Mouse (Mus musculus): ENCODE results near the gene Zfp260. TPM values are rescaled to one million over a fixed set of nuclear protein-coding genes. Genes with fewer than 3 reads are reported as not detected.

Gene Zfp260
- total RNA-seq (2021) = 10 to 100 TPM; 33.5 to 39.2 TPM
- long read RNA-seq, experiment 1, full-length matches to known transcripts = 28 of 36 reads
- long read RNA-seq, experiment 1, partial matches to known transcripts = 2 of 36 reads
- long read RNA-seq, experiment 1, other reads (novel, unspliced or antisense) = 6 of 36 reads
- long read RNA-seq, experiment 2, full-length matches to known transcripts = 30 of 33 reads
- long read RNA-seq, experiment 2, partial matches to known transcripts = 0 of 33 reads
- long read RNA-seq, experiment 2, other reads (novel, unspliced or antisense) = 3 of 33 reads

DNA sequence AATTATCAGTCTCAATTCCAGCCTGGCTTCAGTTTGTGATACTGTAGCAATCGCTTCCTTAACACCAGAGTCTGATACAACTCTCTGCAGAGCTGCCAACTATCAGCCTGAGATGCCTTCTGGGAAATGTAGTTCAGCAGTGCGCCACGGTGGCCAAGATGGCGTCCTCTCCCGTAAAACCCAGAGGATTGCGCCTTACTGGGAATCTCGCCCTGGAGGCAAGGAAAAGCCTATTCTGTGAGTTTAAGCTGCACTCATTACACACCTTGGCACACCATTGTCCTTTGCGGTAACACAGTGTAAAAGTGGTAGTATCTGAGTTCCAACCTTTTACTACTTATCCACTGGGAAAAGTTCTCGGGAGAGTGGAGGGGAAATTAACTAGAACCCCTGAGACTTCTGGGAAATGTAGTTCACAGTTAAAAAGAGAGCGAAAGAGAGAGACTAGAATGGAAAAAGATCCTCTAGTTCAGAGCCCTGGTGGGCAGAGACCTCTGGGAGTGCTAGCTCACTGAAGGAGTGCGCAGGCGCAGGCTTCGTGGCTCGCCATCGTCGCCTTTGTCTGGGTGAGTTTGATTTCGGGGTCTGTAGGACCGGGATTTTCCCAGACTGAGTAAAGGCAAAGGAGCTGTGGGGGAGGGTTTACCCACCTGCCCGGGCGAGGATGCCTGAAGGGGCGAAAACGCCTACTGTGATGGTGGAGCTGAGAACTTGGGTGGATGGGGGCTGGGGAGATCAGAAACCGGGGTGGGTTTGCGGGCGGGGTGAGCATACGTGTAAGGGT is at the start of gene Zfp260:
Gene Zfp260, plus strand, starts transcription at position 132 of the 784 bp plus-strand sequence.
- Histone ChIP-seq H3K27ac (peak within 1 kb of the TSS; percentile 99), H3K4me3 (peak within 1 kb of the TSS; percentile 95)
- peak; percentile 92 for DNase-seq
- TF ChIP-seq CTCF (IDR thresholded peaks at IDR 0.05) = peak; percentile 24; the same call in 1 of the 2 replicates
- intact Hi-C loops (cut with DNase I) = loop anchor here (5.0 kb wide), 2 partner anchors 72 to 188 kb away; partner anchors contain the start of genes Zfp146, Zfp27 and Zfp383

GRCm38 (mm10) chr7:30048126-30048525 is 46.5 kb upstream of the Zfp260 start:
- H3K4me3 ChIP-seq = no peak overlapping the region
- DNase-seq = no peak
- H3K27ac ChIP-seq = no peak overlapping the region
- no peak for TF ChIP-seq CTCF (IDR thresholded peaks at IDR 0.05)
- intact Hi-C loops (cut with DNase I) = no loop called here

- H3K27ac ChIP-seq = peak within 1 kb of the TSS; percentile 80
- intact Hi-C loops (cut with DNase I) = loop anchor here (5.0 kb wide), 1 partner anchor 36 kb away; no protein-coding TSS in a partner anchor
- DNase-seq = peak; percentile 93
- peak within 1 kb of the TSS; percentile 90 for H3K4me3 ChIP-seq
- no peak for TF ChIP-seq CTCF (IDR thresholded peaks at IDR 0.05)
Observed at GRCm38 (mm10) chr7:30050882-30051548, 43.6 kb upstream of the Zfp260 start, which contains the start of gene Zfp14. Gene Zfp14, minus strand, starts transcription at chr7:30051380.

DNA sequence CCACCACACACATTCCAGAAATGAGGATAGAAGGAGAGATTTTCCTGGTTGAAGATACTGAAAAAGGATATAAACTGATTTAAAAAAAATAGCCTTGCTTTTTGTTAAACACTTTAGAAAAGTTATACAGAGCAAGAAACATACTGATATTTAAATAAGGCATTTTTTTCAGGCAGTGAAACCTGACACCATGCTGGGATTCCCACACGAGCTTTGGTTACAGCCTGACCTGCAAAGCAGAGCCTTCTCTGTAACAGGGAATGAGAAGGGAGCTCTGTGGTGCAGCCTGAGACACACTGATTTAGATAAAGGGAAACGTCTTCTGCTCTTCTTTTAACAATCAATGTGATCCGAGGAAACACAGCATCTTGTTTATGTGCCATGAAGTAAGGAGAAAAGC is 41.0 kb upstream of the Zfp260 start:
- H3K27ac ChIP-seq = peak overlapping the region; percentile 58
- intact Hi-C loops (cut with DNase I) = loop anchor here (5.0 kb wide), 1 partner anchor 34 kb away; no protein-coding TSS in a partner anchor
- no peak for DNase-seq
- H3K4me3 ChIP-seq = no peak overlapping the region
- no peak for TF ChIP-seq CTCF (IDR thresholded peaks at IDR 0.05)

DNA sequence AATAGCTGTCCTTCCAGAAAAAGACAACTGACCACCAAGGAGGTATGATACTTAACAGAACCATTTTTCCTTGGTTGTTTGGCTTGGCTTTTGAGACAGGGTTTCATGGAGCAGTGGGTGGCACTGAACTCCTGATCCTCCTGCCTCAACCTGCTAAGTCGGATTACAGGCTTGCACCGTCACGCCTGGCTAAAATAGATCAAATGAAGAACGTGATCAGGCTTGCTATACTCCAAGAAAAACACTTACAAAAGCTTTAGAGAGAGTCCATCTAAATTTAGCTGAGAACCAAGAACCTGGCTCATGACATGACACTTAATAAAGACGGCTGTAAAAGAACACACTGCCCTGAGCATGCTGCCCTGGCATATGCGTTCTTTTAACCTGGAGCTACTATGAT is 34.2 kb upstream of the Zfp260 start:
- no peak overlapping the region for H3K4me3 ChIP-seq
- no peak for TF ChIP-seq CTCF (IDR thresholded peaks at IDR 0.05)
- intact Hi-C loops (cut with DNase I) = loop anchor here (10.0 kb wide), 1 partner anchor 46 kb away; no protein-coding TSS in a partner anchor
- no peak for DNase-seq
- peak overlapping the region; percentile 80 for H3K27ac ChIP-seq

DNA sequence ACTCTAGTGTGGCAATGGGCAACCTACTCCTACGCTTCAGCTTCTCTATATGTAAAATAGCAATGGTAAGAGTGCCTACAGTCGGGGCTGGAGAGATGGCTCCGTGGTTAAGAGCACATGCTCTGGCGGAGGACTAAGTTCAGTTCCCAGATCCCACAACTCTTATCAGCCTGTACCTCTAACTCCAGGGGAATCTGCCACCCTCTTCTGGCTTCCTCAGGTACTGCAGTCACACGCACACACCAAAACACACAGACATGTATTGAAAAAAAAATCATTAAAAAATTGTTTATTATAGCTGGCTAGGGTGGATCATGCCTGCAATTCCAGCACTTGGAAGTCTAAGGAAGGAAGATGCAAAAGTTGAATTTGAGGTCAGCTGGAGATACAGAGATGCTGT is 32.1 kb upstream of the Zfp260 start:
- Histone ChIP-seq H3K4me3 (no peak overlapping the region), H3K27ac (no peak overlapping the region)
- TF ChIP-seq CTCF (IDR thresholded peaks at IDR 0.05) = peak; percentile 48
- no peak for DNase-seq
- intact Hi-C loops (cut with DNase I) = loop anchor here (10.0 kb wide), 1 partner anchor 48 kb away; no protein-coding TSS in a partner anchor

GRCm38 (mm10) chr7:30064622-30065021 is 30.0 kb upstream of the Zfp260 start:
- no peak overlapping the region for H3K4me3 ChIP-seq
- no peak overlapping the region for H3K27ac ChIP-seq
- DNase-seq = peak; percentile 30
- TF ChIP-seq CTCF (IDR thresholded peaks at IDR 0.05) = peak; percentile 47
- intact Hi-C loops (cut with DNase I) = loop anchor here (10.0 kb wide), 1 partner anchor 50 kb away; no protein-coding TSS in a partner anchor

- TF ChIP-seq CTCF (IDR thresholded peaks at IDR 0.05) = no peak
- H3K27ac ChIP-seq = peak within 1 kb of the TSS; percentile 89
- peak; percentile 90 for DNase-seq
- peak within 1 kb of the TSS; percentile 96 for H3K4me3 ChIP-seq
- intact Hi-C loops (cut with DNase I) = loop anchor here (2.0 kb wide), 1 partner anchor 18 kb away; the partner anchor contains the start of genes Gm26920 and Zfp566
Observed at GRCm38 (mm10) chr7:30072146-30073028, 22.2 kb upstream of the Zfp260 start, which contains the start of gene Zfp82. Gene Zfp82, minus strand, starts transcription at chr7:30072900.

GRCm38 (mm10) chr7:30086524-30086923 is 8.1 kb upstream of the Zfp260 start:
- Histone ChIP-seq H3K27ac (no peak overlapping the region), H3K4me3 (no peak overlapping the region)
- intact Hi-C loops (cut with DNase I) = loop anchor here (5.0 kb wide), 2 partner anchors 34 to 59 kb away; partner anchors contain the start of gene Zfp14
- TF ChIP-seq CTCF (IDR thresholded peaks at IDR 0.05) = no peak
- DNase-seq = no peak

GRCm38 (mm10) chr7:30089405-30089804 is 5.2 kb upstream of the Zfp260 start:
- intact Hi-C loops (cut with DNase I) = loop anchor here (5.0 kb wide), 2 partner anchors 37 to 62 kb away; partner anchors contain the start of gene Zfp14
- no peak for TF ChIP-seq CTCF (IDR thresholded peaks at IDR 0.05)
- Histone ChIP-seq H3K27ac (peak overlapping the region; percentile 91), H3K4me3 (peak overlapping the region; percentile 92)
- DNase-seq = no peak
